Mouse (Mus musculus) midbrain, embryonic 12.5 days (tissue): Measurements from ENCODE around the gene Tmem189. TPM values are rescaled to one million over a fixed set of nuclear protein-coding genes. Genes with fewer than 3 reads are reported as not detected.
"Not testable (repeated sequence)": the region's sequence is repeated elsewhere in the genome, so short reads cannot be mapped to it uniquely, and the experiment has no call there.

Source experiments
- ATAC-seq: fragments of 200-750 bp; cut with Nextera tagmentation; 2 replicates; pipeline ENCODE4 v1.8.0; 2017; ENCODE audit warnings: low read depth, moderate TSS enrichment, moderate library complexity; ENCODE audit not compliant: low FRiP score
- H3K27ac ChIP-seq: fragments of 300-500 bp; sonication (generic); replicated peaks from 2 replicates; pipeline ENCODE4 v1.5.1; 2016; ENCODE audit warnings: mild to moderate bottlenecking
- H3K27me3 ChIP-seq: fragments of 300-500 bp; sonication (generic); 2 replicates; pipeline ENCODE4 v1.6.1; 2016; ENCODE audit warnings: mild to moderate bottlenecking
- H3K36me3 ChIP-seq: fragments of 300-500 bp; sonication (generic); 2 replicates; pipeline ENCODE4 v1.6.1; 2016
- H3K4me1 ChIP-seq: fragments of 300-500 bp; sonication (generic); 2 replicates; pipeline ENCODE4 v1.6.1; 2016
- H3K4me2 ChIP-seq: fragments of 300-500 bp; sonication (generic); replicated peaks from 2 replicates; pipeline ENCODE4 v1.6.1; 2016; ENCODE audit warnings: mild to moderate bottlenecking, moderate library complexity
- H3K4me3 ChIP-seq: fragments of 300-500 bp; sonication (generic); 2 replicates; pipeline ENCODE4 v1.5.1; 2016; ENCODE audit warnings: mild to moderate bottlenecking
- H3K9ac ChIP-seq: fragments of 300-500 bp; sonication (generic); replicated peaks from 2 replicates; pipeline ENCODE4 v1.6.1; 2016; ENCODE audit warnings: mild to moderate bottlenecking, moderate library complexity
- H3K9me3 ChIP-seq: fragments of 300-500 bp; sonication (generic); 2 replicates; pipeline ENCODE4 v1.6.1; 2016; ENCODE audit warnings: mild to moderate bottlenecking
- WGBS: fragments of 180-500 bp; shearing (Covaris S2); methylation state at CpG from one replicate; pipeline ENCODE4 v1.1.7; 2016; 5-methylcytosine and 5-hydroxymethylcytosine counted together
- polyA plus RNA-seq: library from polyadenylated mRNA; unstranded; fragments of >200 nt; fragmentation: Nextera tagmentation; extraction: Ambion mirVana; gene quantifications from 2 replicates; pipeline ENCODE4 v1.2.1, GENCODE M21; 2016

Tmem189 gene
- polyA plus RNA-seq, 1 experiment from 2014 or later: 36.5 TPM

GRCm38 (mm10) chr2:167658712-167659111 is 30.9 kb downstream of the Tmem189 start:
- no peak overlapping the region for H3K4me2 ChIP-seq
- H3K9ac ChIP-seq: no peak overlapping the region
- H3K27me3 ChIP-seq: peaks cover 14% of the 10 kb centered on the region
- H3K4me3 ChIP-seq: no peak overlapping the region
- no peak overlapping the region for H3K27ac ChIP-seq
- no peak for ATAC-seq
- H3K9me3 ChIP-seq: no peaks in the 10 kb centered on the region
- WGBS: 85% methylated on average over 11 of the region's 11 CpGs
- H3K4me1 ChIP-seq: peaks cover 29% of the 10 kb centered on the region
- H3K36me3 ChIP-seq: peaks cover 16% of the 10 kb centered on the region

DNA sequence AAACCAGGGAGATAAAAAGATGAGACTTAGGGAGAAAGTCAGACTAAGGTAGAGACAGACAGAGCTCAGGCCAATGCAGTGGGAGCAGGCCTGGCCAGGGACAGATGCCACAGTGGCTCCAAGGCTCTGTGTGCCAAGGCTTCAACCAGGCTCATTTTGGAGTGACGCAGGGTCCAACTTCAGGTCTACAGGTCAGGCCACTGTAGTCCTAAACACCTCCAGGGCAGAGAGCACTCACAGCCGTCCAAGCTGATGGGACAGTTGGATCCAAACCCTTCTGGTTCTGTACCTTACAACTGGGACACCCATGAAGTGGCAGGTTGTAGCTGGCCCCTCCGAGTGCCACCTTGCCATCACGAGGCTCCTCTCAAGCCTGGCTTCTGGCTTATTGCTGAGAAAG is 31.6 kb downstream of the Tmem189 start:
- Histone ChIP-seq H3K27me3 (peaks cover 11% of the 10 kb centered on the region), H3K4me1 (peaks cover 29% of the 10 kb centered on the region), H3K9me3 (no peaks in the 10 kb centered on the region), H3K4me3 (no peak overlapping the region), H3K4me2 (no peak overlapping the region), H3K36me3 (peaks cover 24% of the 10 kb centered on the region), H3K27ac (no peak overlapping the region), H3K9ac (no peak overlapping the region)
- ATAC-seq: no peak
- WGBS: 93% methylated on average over 4 of the region's 4 CpGs

DNA sequence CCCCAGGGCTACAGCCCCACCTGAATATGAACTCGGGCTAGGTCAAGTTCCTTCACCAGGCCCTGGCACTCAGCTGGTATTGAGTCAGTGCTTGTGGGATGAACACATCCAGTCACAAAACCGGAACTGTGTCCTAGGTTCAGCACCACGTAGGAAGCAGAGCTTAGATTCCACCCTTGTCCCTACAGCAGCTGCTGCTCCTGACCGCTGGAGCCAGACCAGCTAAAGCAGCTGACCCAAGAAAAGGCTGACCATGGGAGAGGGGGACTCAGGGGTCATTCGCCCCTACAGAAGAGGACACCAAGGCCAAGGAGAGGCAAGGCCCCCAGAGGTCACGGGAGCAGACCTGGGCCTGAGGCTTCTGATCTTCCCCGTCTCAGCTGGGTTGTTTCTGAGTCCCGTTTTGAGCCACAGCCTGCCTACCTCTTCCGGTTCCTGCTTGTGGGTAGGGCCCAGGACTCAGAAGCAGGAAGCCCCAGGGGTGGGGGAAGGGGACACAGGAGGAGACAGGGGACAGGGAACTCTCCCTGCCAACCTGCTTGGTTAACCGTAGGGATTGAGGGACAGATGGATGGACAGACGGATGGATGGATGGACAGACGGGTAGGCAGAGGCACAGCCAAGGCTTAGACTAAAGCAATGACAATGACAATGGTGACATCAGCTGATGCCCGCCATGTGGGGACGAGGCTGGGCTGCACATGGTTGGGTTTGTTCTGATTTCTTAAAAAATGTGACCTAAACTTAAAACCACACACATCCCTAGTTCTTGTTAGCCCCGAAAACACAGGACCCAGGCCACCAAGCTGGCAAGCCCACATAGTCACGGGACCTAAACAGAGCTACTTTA is 32.8 kb downstream of the Tmem189 start:
- 86% methylated on average over 16 of the region's 16 CpGs for WGBS
- Histone ChIP-seq H3K9ac (no peak overlapping the region; the same call in 1 of the 2 replicates), H3K4me2 (no peak overlapping the region), H3K4me3 (no peak overlapping the region), H3K36me3 (peaks cover 27% of the 10 kb centered on the region), H3K27ac (peak overlapping the region; percentile 25; the same call in 1 of the 2 replicates), H3K27me3 (0 out of 2 replicates have a peak, but pooled peaks cover under 1% of the 10 kb centered on the region), H3K9me3 (no peaks in the 10 kb centered on the region), H3K4me1 (peaks cover 22% of the 10 kb centered on the region)
- ATAC-seq: no peak

DNA sequence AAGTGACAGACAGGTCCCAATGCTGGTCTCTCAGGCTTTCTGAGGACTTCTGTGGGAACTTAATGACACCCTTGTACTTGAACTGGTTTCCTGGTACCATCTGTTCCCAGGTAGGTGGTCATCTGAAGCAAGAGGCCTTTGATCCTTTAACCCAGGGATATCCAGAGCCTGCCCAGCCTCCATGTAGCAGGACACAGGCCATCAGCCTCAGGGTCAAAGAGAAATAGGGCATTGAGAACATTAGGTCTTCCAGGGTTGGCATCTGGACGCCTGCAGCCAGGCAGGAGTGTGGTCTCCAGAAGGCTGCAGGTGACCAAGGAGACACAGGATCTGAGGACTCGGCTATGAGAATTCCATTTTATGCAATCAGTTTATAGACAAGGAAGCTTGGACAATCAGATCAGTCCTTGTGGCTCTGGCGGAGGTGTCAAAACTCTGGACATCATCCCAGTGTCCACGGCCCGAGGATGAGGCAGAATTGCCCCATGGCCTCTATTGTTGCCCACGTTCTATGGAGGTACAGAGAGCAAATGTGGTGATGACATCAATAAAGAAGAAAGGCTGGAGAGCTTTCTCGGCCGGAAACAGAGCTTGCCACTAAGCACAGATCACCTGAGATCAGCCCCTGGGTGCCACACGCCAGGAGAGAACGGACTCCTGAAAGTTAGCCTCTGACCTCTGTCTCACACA is 34.6 kb downstream of the Tmem189 start:
- H3K9ac ChIP-seq: no peak overlapping the region
- no peak overlapping the region for H3K4me3 ChIP-seq
- H3K4me1 ChIP-seq: peaks cover 11% of the 10 kb centered on the region
- no peak overlapping the region for H3K4me2 ChIP-seq
- H3K27me3 ChIP-seq: no peaks in the 10 kb centered on the region
- ATAC-seq: no peak
- H3K27ac ChIP-seq: no peak overlapping the region
- H3K36me3 ChIP-seq: peaks cover 39% of the 10 kb centered on the region
- H3K9me3 ChIP-seq: no peaks in the 10 kb centered on the region
- 91% methylated on average over 10 of the region's 10 CpGs for whole genome bisulfite sequencing

DNA sequence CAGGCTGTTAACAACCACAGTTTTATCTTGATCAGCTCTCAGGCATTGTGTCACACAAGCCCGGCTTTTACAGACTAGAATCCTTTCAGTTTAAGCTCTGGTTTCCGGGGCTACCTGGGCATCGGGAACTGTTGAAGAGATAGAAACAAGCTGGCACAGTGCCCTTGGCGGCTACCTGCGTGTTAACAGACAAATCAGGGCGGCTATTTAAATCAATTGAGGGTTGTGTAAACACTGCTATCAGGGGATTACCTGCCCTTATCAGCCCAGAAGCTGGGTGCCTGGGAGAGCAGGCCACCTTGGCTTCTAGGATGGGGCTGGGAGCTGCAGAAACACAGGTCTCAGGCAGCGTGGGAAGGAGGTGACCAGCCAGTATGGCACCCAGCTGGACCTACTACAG is 36.9 kb downstream of the Tmem189 start:
- Histone ChIP-seq H3K4me2 (no peak overlapping the region), H3K9me3 (no peaks in the 10 kb centered on the region), H3K9ac (no peak overlapping the region), H3K27me3 (no peaks in the 10 kb centered on the region), H3K36me3 (peaks cover 38% of the 10 kb centered on the region), H3K27ac (no peak overlapping the region), H3K4me3 (no peak overlapping the region), H3K4me1 (no peaks in the 10 kb centered on the region)
- no peak for ATAC-seq
- 88% methylated on average over 7 of the region's 7 CpGs for WGBS

GRCm38 (mm10) chr2:167651622-167652021 is 38.0 kb downstream of the Tmem189 start:
- Histone ChIP-seq H3K9ac (no peak overlapping the region), H3K9me3 (no peaks in the 10 kb centered on the region), H3K27ac (no peak overlapping the region), H3K4me2 (no peak overlapping the region), H3K27me3 (no peaks in the 10 kb centered on the region), H3K4me3 (no peak overlapping the region), H3K4me1 (no peaks in the 10 kb centered on the region), H3K36me3 (peaks cover 36% of the 10 kb centered on the region)
- ATAC-seq: no peak
- 86% methylated on average over 9 of the region's 9 CpGs for WGBS

GRCm38 (mm10) chr2:167649290-167650032 is 40.2 kb downstream of the Tmem189 start:
- Histone ChIP-seq H3K4me1 (no peaks in the 10 kb centered on the region), H3K9me3 (no peaks in the 10 kb centered on the region), H3K4me2 (no peak overlapping the region), H3K36me3 (peaks cover 47% of the 10 kb centered on the region), H3K9ac (no peak overlapping the region; the same call in 1 of the 2 replicates), H3K4me3 (no peak overlapping the region), H3K27me3 (no peaks in the 10 kb centered on the region), H3K27ac (no peak overlapping the region)
- no peak for ATAC-seq
- WGBS: 92% methylated on average over 12 of the region's 12 CpGs

DNA sequence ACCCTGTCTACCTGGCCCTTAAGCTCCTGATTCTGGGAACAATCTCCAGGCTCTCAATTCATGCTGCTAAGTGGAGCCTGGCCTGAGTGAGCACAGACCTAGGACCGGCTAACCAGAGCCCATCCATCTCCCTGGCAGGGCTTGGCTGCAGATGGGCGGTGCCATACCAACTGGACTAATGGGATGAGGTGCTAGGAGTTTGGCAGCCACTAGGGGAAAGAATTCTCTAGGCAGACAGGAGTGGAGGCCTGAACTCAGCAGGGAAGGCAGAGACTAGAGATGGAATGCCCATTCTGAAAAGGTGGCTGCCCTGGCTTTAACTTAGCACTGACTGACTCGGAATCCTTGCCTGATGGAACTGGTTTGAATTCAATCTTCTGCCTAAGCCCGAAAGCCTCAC is 43.2 kb downstream of the Tmem189 start:
- Histone ChIP-seq H3K9ac (no peak overlapping the region), H3K36me3 (peaks cover 40% of the 10 kb centered on the region), H3K4me3 (no peak overlapping the region), H3K27ac (no peak overlapping the region), H3K27me3 (no peaks in the 10 kb centered on the region), H3K4me2 (no peak overlapping the region), H3K9me3 (no peaks in the 10 kb centered on the region), H3K4me1 (no peaks in the 10 kb centered on the region)
- 87% methylated on average over 4 of the region's 4 CpGs for WGBS
- ATAC-seq: no peak

DNA sequence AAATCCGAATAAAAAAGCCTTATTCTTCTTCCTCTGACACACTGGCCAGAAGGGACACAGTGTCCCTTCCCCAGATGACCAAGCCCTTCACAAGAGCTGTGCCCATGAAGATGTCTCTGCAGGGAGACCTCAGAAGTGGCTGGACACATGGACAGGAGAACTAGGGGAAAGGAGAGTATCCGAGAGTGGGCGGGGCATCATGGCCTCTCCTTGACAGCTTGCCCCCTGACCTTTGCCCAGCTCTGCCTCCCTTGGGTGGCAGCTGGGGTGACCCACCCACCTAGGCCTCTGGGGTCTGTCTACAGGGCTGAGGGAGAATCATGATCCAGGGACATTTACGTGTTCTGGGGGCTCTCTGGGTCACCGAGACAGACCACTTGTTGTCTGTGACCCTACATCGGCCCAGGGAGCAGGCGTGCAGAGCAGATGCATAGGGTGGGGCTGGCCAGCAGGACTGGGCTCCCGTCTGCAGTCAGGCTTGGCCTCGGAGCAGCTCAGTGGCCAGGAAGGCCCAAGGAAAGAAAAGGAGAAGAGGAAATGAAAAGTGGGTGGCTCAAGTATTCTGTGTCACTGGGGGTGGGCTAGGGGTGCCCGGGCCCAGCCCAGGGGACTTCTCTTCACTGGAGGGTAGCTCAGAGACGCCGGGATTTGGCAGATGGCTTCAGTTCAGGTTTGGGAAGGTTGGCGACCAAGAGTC is 46.1 kb downstream of the Tmem189 start:
- H3K9ac ChIP-seq, H3K4me2 ChIP-seq, ATAC-seq, H3K27me3 ChIP-seq, H3K4me1 ChIP-seq, H3K9me3 ChIP-seq, H3K27ac ChIP-seq, H3K4me3 ChIP-seq: not testable (repeated sequence)
- H3K36me3 ChIP-seq: peaks cover 32% of the 10 kb centered on the region
- 87% methylated on average over 13 of the region's 13 CpGs for WGBS

GRCm38 (mm10) chr2:167642164-167642563 is 47.5 kb downstream of the Tmem189 start:
- Histone ChIP-seq H3K27ac (no peak overlapping the region), H3K9me3 (no peaks in the 10 kb centered on the region), H3K36me3 (peaks cover 32% of the 10 kb centered on the region), H3K9ac (no peak overlapping the region), H3K4me3 (no peak overlapping the region), H3K27me3 (no peaks in the 10 kb centered on the region), H3K4me1 (no peaks in the 10 kb centered on the region), H3K4me2 (no peak overlapping the region)
- ATAC-seq: no peak
- WGBS: 91% methylated on average over 6 of the region's 6 CpGs

DNA sequence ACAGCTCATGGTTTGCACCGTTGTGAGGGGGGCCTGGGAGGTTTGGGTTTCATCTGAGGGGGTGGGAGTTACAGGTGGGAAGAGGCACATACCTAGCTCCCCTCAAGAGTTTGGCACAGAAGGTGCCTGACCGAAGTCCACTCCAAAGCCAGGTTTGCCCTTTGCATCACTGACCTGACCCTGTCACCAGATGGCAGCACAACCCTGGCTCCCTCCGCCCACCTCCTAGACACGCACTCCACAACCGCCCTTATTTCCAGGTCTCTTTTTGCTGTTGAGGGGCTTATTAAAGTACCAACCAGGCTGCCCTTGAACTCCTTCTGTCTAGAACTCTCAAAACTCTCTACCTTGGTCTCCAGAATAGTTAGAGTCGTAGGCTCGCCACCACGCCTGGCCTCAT is 48.3 kb downstream of the Tmem189 start:
- H3K4me3 ChIP-seq: no peak overlapping the region
- no peaks in the 10 kb centered on the region for H3K9me3 ChIP-seq
- WGBS: 52% methylated on average over 8 of the region's 8 CpGs
- no peaks in the 10 kb centered on the region for H3K27me3 ChIP-seq
- H3K36me3 ChIP-seq: peaks cover 32% of the 10 kb centered on the region
- no peak overlapping the region for H3K4me2 ChIP-seq
- ATAC-seq: no peak
- H3K4me1 ChIP-seq: no peaks in the 10 kb centered on the region
- no peak overlapping the region for H3K9ac ChIP-seq
- no peak overlapping the region for H3K27ac ChIP-seq
